Mouse (Mus musculus): Measurements from ENCODE around the gene Zfp512b. TPM values are rescaled to one million over a fixed set of nuclear protein-coding genes. Genes with fewer than 3 reads are reported as not detected.

Gene Zfp512b
- polyA plus RNA-seq, 1 experiment from 2014 or later: 70.2 TPM

GRCm38 (mm10) chr2:181532589-181532988, 60.0 kb downstream of the Zfp512b start:
- Histone ChIP-seq H3K4me1 (replicated peaks) (peaks cover 2% of the 10 kb centered on the region), H3K27me3 (no peaks in the 10 kb centered on the region), H3K36me3 (peaks cover 42% of the 10 kb centered on the region), H3K9ac (replicated peaks) (no peak overlapping the region), H3K9me3 (0 out of 2 replicates have a peak, but pooled peaks cover 6% of the 10 kb centered on the region), H3K27ac (no peak overlapping the region), H3K4me3 (replicated peaks) (no peak overlapping the region), H3K4me2 (replicated peaks) (no peak overlapping the region)
- ATAC-seq: no peak
- 99% methylated on average over 3 of the region's 3 CpGs for WGBS

Small RNA genes lying within 50 kb of the gene (microRNA-seq; reads per million reads assigned to microRNA genes)
- gene Mir7006: not detected

Other genes starting within 250 kb of the Zfp512b start
- gene Zgpat, start 227.9 kb downstream of the Zfp512b start, polyA plus RNA-seq (2015; fragmentation: Nextera tagmentation; extraction: Ambion mirVana): 71.5 and 78.5 TPM in 2 replicates
- gene Arfrp1, start 227.4 kb downstream of the Zfp512b start, polyA plus RNA-seq (2015; fragmentation: Nextera tagmentation; extraction: Ambion mirVana): 91.6 and 95.9 TPM in 2 replicates
- 42.1 and 46.7 TPM in 2 replicates for gene Lime1, start 212.7 kb downstream of the Zfp512b start, polyA plus RNA-seq (2015; fragmentation: Nextera tagmentation; extraction: Ambion mirVana)
- gene Zbtb46, start 133.4 kb downstream of the Zfp512b start, polyA plus RNA-seq (2015; fragmentation: Nextera tagmentation; extraction: Ambion mirVana): 24.1 and 24.3 TPM in 2 replicates
- gene Abhd16b, start 99.6 kb downstream of the Zfp512b start, polyA plus RNA-seq (2015; fragmentation: Nextera tagmentation; extraction: Ambion mirVana): not detected in 2 replicates
- 116 and 121 TPM in 2 replicates for gene Tpd52l2, start 95.7 kb downstream of the Zfp512b start, polyA plus RNA-seq (2015; fragmentation: Nextera tagmentation; extraction: Ambion mirVana)
- gene Dnajc5, start 72.3 kb downstream of the Zfp512b start, polyA plus RNA-seq (2015; fragmentation: Nextera tagmentation; extraction: Ambion mirVana): 198 and 209 TPM in 2 replicates
- 71.2 and 82.5 TPM in 2 replicates for gene Uckl1, start 7.9 kb downstream of the Zfp512b start, polyA plus RNA-seq (2015; fragmentation: Nextera tagmentation; extraction: Ambion mirVana)
- 71.7 and 72.8 TPM in 2 replicates for gene Prpf6, start 935 bp downstream of the Zfp512b start, polyA plus RNA-seq (2015; fragmentation: Nextera tagmentation; extraction: Ambion mirVana)
- gene Samd10, start 6.4 kb upstream of the Zfp512b start, polyA plus RNA-seq (2015; fragmentation: Nextera tagmentation; extraction: Ambion mirVana): 171 and 176 TPM in 2 replicates
- not detected in 2 replicates for gene Gm29797, start 64.2 kb upstream of the Zfp512b start, polyA plus RNA-seq (2015; fragmentation: Nextera tagmentation; extraction: Ambion mirVana)
- gene Sox18, start 78.8 kb upstream of the Zfp512b start, polyA plus RNA-seq (2015; fragmentation: Nextera tagmentation; extraction: Ambion mirVana): 13.7 and 14.2 TPM in 2 replicates
- 35.7 and 36.9 TPM in 2 replicates for gene Tcea2, start 87.5 kb upstream of the Zfp512b start, polyA plus RNA-seq (2015; fragmentation: Nextera tagmentation; extraction: Ambion mirVana)
- 38.9 and 40.4 TPM in 2 replicates for gene Rgs19, start 101.2 kb upstream of the Zfp512b start, polyA plus RNA-seq (2015; fragmentation: Nextera tagmentation; extraction: Ambion mirVana)
- not detected in 2 replicates for gene Lkaaear1, start 105.6 kb upstream of the Zfp512b start, polyA plus RNA-seq (2015; fragmentation: Nextera tagmentation; extraction: Ambion mirVana)
- gene Oprl1, start 122.2 kb upstream of the Zfp512b start, polyA plus RNA-seq (2015; fragmentation: Nextera tagmentation; extraction: Ambion mirVana): 82.3 and 83.9 TPM in 2 replicates
- gene Myt1, start 170.5 kb upstream of the Zfp512b start, polyA plus RNA-seq (2015; fragmentation: Nextera tagmentation; extraction: Ambion mirVana): 46.9 and 49.2 TPM in 2 replicates
- gene Pcmtd2, start 245.1 kb upstream of the Zfp512b start, polyA plus RNA-seq (2015; fragmentation: Nextera tagmentation; extraction: Ambion mirVana): 36.3 and 38.2 TPM in 2 replicates